Mouse (Mus musculus) stomach, embryonic 16.5 days (tissue): ENCODE results near the gene Ccdc189. TPM values are rescaled to one million over a fixed set of nuclear protein-coding genes. Genes with fewer than 3 reads are reported as not detected.

ENCODE experiments used
- ATAC-seq: fragments of 200-750 bp; cut with Nextera tagmentation; 2 replicates; pipeline ENCODE4 v1.8.0; 2017; ENCODE audit warnings: moderate number of reproducible peaks, moderate TSS enrichment; ENCODE audit not compliant: insufficient read depth, low FRiP score
- H3K27ac ChIP-seq: fragments of 300-500 bp; sonication (generic); 2 replicates; pipeline ENCODE4 v1.5.1; 2014; ENCODE audit warnings: low read length
- H3K27me3 ChIP-seq: fragments of 300-500 bp; sonication (generic); 2 replicates; pipeline ENCODE4 v1.6.1; 2014; ENCODE audit warnings: low read length, control low read depth, mixed read lengths; ENCODE audit not compliant: control insufficient read depth, insufficient read depth
- H3K36me3 ChIP-seq: fragments of 300-500 bp; sonication (generic); 2 replicates; pipeline ENCODE4 v1.6.1; 2014; ENCODE audit warnings: low read length; ENCODE audit not compliant: control insufficient read depth, insufficient read depth
- H3K4me1 ChIP-seq: fragments of 300-500 bp; sonication (generic); 2 replicates; pipeline ENCODE4 v1.6.1; 2014; ENCODE audit warnings: low read length, control low read depth, mixed read lengths; ENCODE audit not compliant: control insufficient read depth, insufficient read depth
- H3K4me2 ChIP-seq: fragments of 300-500 bp; sonication (generic); 2 replicates; pipeline ENCODE4 v1.6.1; 2014; ENCODE audit warnings: low read depth, low read length, mixed read lengths
- H3K4me3 ChIP-seq: fragments of 300-500 bp; sonication (generic); replicated peaks from 2 replicates; pipeline ENCODE4 v1.5.1; 2014; ENCODE audit warnings: mild to moderate bottlenecking, low read length
- H3K9ac ChIP-seq: fragments of 300-500 bp; sonication (generic); 2 replicates; pipeline ENCODE4 v1.6.1; 2014; ENCODE audit warnings: low read length
- H3K9me3 ChIP-seq: fragments of 300-500 bp; sonication (generic); replicated peaks from 2 replicates; pipeline ENCODE4 v1.6.1; 2016; ENCODE audit warnings: low read length, control low read depth; ENCODE audit not compliant: control insufficient read depth
- WGBS: fragments of 180-500 bp; shearing (Covaris S2); extraction: QIAGEN DNeasy Blood & Tissue Kit; methylation state at CpG from one replicate; pipeline ENCODE4 v1.1.7; 2014; 5-methylcytosine and 5-hydroxymethylcytosine counted together
- polyA plus RNA-seq: library from polyadenylated mRNA; unstranded; fragments of >200 nt; fragmentation: Nextera tagmentation; extraction: Ambion mirVana; gene quantifications from 2 replicates; pipeline ENCODE4 v1.2.1, GENCODE M21; 2015

Gene Ccdc189
- polyA plus RNA-seq, 1 experiment from 2014 or later: 8.1 TPM

GRCm38 (mm10) chr7:127616336-127616735 is 27.9 kb upstream of the Ccdc189 start:
- H3K9me3 ChIP-seq: 0 out of 2 replicates have a peak, but pooled peaks cover 5% of the 10 kb centered on the region
- H3K27me3 ChIP-seq: no peaks in the 10 kb centered on the region
- peaks cover 15% of the 10 kb centered on the region for H3K36me3 ChIP-seq
- no peak overlapping the region; the same call in 1 of the 2 replicates for H3K9ac ChIP-seq
- ATAC-seq: no peak
- no peak overlapping the region for H3K4me3 ChIP-seq
- H3K4me1 ChIP-seq: peaks cover 16% of the 10 kb centered on the region
- 60% methylated on average over 1 of the region's 1 CpGs for WGBS
- no peak overlapping the region for H3K27ac ChIP-seq
- H3K4me2 ChIP-seq: no peak overlapping the region

- peak within 1 kb of the TSS; percentile 89 for H3K27ac ChIP-seq
- H3K27me3 ChIP-seq: no peaks in the 10 kb centered on the region
- H3K9ac ChIP-seq: peak within 1 kb of the TSS; percentile 96
- H3K9me3 ChIP-seq: 0 out of 2 replicates have a peak, but pooled peaks cover 6% of the 10 kb centered on the region
- H3K36me3 ChIP-seq: peaks cover 27% of the 10 kb centered on the region
- H3K4me3 ChIP-seq: peak within 1 kb of the TSS; percentile 100
- peak within 1 kb of the TSS; percentile 79 for H3K4me2 ChIP-seq
- ATAC-seq: peak; percentile 91
- WGBS: under 1% methylated on average over 49 of the region's 50 CpGs
- H3K4me1 ChIP-seq: peaks cover 16% of the 10 kb centered on the region
Measured at GRCm38 (mm10) chr7:127614891-127615843, 26.8 kb upstream of the Ccdc189 start, which contains the start of gene Zfp629. Gene Zfp629, minus strand, starts transcription at chr7:127615797.

GRCm38 (mm10) chr7:127614511-127614890 is 26.1 kb upstream of the Ccdc189 start:
- Histone ChIP-seq H3K9ac (peak overlapping the region; percentile 96), H3K4me3 (peak overlapping the region; percentile 100), H3K9me3 (0 out of 2 replicates have a peak, but pooled peaks cover 6% of the 10 kb centered on the region), H3K4me1 (peaks cover 16% of the 10 kb centered on the region), H3K27me3 (no peaks in the 10 kb centered on the region), H3K4me2 (peak overlapping the region; percentile 79), H3K36me3 (peaks cover 34% of the 10 kb centered on the region), H3K27ac (peak overlapping the region; percentile 89)
- ATAC-seq: peak; percentile 45; the same call in 1 of the 2 replicates
- WGBS: 0% methylated on average over 41 of the region's 44 CpGs

GRCm38 (mm10) chr7:127614091-127614490 is 25.7 kb upstream of the Ccdc189 start:
- Histone ChIP-seq H3K27me3 (no peaks in the 10 kb centered on the region), H3K36me3 (peaks cover 37% of the 10 kb centered on the region), H3K4me1 (peaks cover 16% of the 10 kb centered on the region), H3K9ac (peak overlapping the region; percentile 96), H3K4me3 (peak overlapping the region; percentile 100), H3K4me2 (peak overlapping the region; percentile 79), H3K9me3 (0 out of 2 replicates have a peak, but pooled peaks cover 6% of the 10 kb centered on the region), H3K27ac (peak overlapping the region; percentile 89)
- 26% methylated on average over 8 of the region's 8 CpGs for WGBS
- ATAC-seq: no peak

GRCm38 (mm10) chr7:127613501-127613900 is 25.1 kb upstream of the Ccdc189 start:
- ATAC-seq: no peak
- Histone ChIP-seq H3K36me3 (peaks cover 43% of the 10 kb centered on the region), H3K9ac (peak overlapping the region; percentile 96; the same call in 1 of the 2 replicates), H3K4me3 (no peak overlapping the region), H3K4me2 (no peak overlapping the region), H3K27me3 (no peaks in the 10 kb centered on the region), H3K4me1 (peaks cover 16% of the 10 kb centered on the region), H3K9me3 (0 out of 2 replicates have a peak, but pooled peaks cover 6% of the 10 kb centered on the region), H3K27ac (no peak overlapping the region)
- 85% methylated on average over 8 of the region's 8 CpGs for WGBS

GRCm38 (mm10) chr7:127611561-127611960 is 23.2 kb upstream of the Ccdc189 start:
- Histone ChIP-seq H3K9me3 (0 out of 2 replicates have a peak, but pooled peaks cover 6% of the 10 kb centered on the region), H3K4me3 (no peak overlapping the region), H3K4me1 (peaks cover 16% of the 10 kb centered on the region), H3K27ac (no peak overlapping the region), H3K9ac (no peak overlapping the region), H3K27me3 (no peaks in the 10 kb centered on the region), H3K36me3 (peaks cover 49% of the 10 kb centered on the region), H3K4me2 (no peak overlapping the region)
- WGBS: 96% methylated on average over 26 of the region's 26 CpGs
- ATAC-seq: no peak

- Histone ChIP-seq H3K27ac (no peak overlapping the region), H3K9ac (no peak overlapping the region), H3K9me3 (0 out of 2 replicates have a peak, but pooled peaks cover 6% of the 10 kb centered on the region), H3K4me3 (no peak overlapping the region), H3K4me2 (no peak overlapping the region), H3K36me3 (peaks cover 49% of the 10 kb centered on the region), H3K27me3 (no peaks in the 10 kb centered on the region), H3K4me1 (peaks cover 13% of the 10 kb centered on the region)
- WGBS: 95% methylated on average over 29 of the region's 29 CpGs
- no peak for ATAC-seq
Measured at GRCm38 (mm10) chr7:127611011-127611410, 22.6 kb upstream of the Ccdc189 start.

- Histone ChIP-seq H3K27me3 (no peaks in the 10 kb centered on the region), H3K9ac (no peak overlapping the region), H3K36me3 (peaks cover 42% of the 10 kb centered on the region), H3K27ac (no peak overlapping the region), H3K4me2 (no peak overlapping the region), H3K4me1 (no peaks in the 10 kb centered on the region), H3K9me3 (0 out of 2 replicates have a peak, but pooled peaks cover 6% of the 10 kb centered on the region), H3K4me3 (no peak overlapping the region)
- 69% methylated on average over 6 of the region's 6 CpGs for WGBS
- no peak for ATAC-seq
Measured at GRCm38 (mm10) chr7:127607150-127607549, 18.8 kb upstream of the Ccdc189 start.

- 86% methylated on average over 10 of the region's 10 CpGs for WGBS
- no peaks in the 10 kb centered on the region for H3K9me3 ChIP-seq
- no peak overlapping the region for H3K4me3 ChIP-seq
- no peaks in the 10 kb centered on the region for H3K4me1 ChIP-seq
- H3K27ac ChIP-seq: no peak overlapping the region
- peaks cover 18% of the 10 kb centered on the region; the same call in 1 of the 2 replicates for H3K36me3 ChIP-seq
- H3K9ac ChIP-seq: no peak overlapping the region
- no peak for ATAC-seq
- H3K4me2 ChIP-seq: no peak overlapping the region
- no peaks in the 10 kb centered on the region for H3K27me3 ChIP-seq
Measured at GRCm38 (mm10) chr7:127604256-127604655, 15.9 kb upstream of the Ccdc189 start.
